Mouse (Mus musculus): ENCODE measurements at regions not wholly inside any gene's neighbourhood (a gene's known extent, or its start where the extent isn't known, plus 50 kb on each side); places are given as distances from the start of the nearest gene placed in this dataset.

DNA sequence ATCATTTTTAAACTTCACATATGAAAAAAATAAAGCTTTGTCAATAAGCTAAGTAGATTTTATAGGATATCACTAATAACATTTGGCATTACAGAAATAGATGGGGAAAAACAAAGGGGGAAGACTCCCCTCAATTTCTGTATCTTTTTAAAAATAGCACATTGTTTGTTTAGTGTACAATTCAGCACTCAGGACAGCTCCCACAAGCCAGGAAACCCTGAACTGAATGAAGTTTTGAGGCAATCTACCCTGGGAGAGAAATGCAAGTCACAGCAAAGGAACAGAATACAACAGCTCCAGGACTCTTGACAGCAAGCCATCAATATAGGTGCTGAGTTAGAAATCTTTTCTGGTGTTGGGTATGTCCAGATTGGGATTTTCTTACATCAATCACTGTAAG, 556.5 kb upstream of the Sel1l start:
- peak; percentile 9 for DNase-seq (ENCODE audit: low read depth, low spot score)
- H3K4me1 ChIP-seq (ENCODE audit: control insufficient read depth in 1 of 2, insufficient read depth in 2 of 2, low read length in 2 of 2) = no peaks in the 10 kb centered on the region
- H3K4me3 ChIP-seq (ENCODE audit: control insufficient read depth in 1 of 2, insufficient read depth in 1 of 2, low read depth in 2 of 2, low read length in 2 of 2) = no peak overlapping the region
- no peak overlapping the region for H3K27ac ChIP-seq (ENCODE audit: control insufficient read depth, low read depth, low read length)
- no peaks in the 10 kb centered on the region for H3K36me3 ChIP-seq (ENCODE audit: control insufficient read depth in 1 of 2, insufficient read depth in 2 of 2, low read length in 2 of 2)
- no peaks in the 10 kb centered on the region for H3K9me3 ChIP-seq (replicated peaks; ENCODE audit: insufficient read depth, low read length)
- no peaks in the 10 kb centered on the region for H3K27me3 ChIP-seq (ENCODE audit: control insufficient read depth in 1 of 2, insufficient read depth in 2 of 2, low read length in 2 of 2)
- TF ChIP-seq POLR2AphosphoS2 (IDR thresholded peaks at IDR 0.05; ENCODE audit: low read length) (no peak), ZKSCAN1 (IDR thresholded peaks at IDR 0.05; ENCODE audit: low read depth, low read length) (no peak), NELFE (IDR thresholded peaks at IDR 0.05; ENCODE audit: low read depth, low read length) (no peak), KAT2A (conservative IDR thresholded peaks at IDR 0.05; ENCODE audit: low read depth, low read length) (no peak), MYC (IDR thresholded peaks at IDR 0.05; ENCODE audit: low read depth, low read length) (no peak), MAFK (IDR thresholded peaks at IDR 0.05; ENCODE audit: borderline replicate concordance, low read depth, low read length) (no peak), USF1 (IDR thresholded peaks at IDR 0.05; ENCODE audit: low read depth, low read length) (no peak), E2F4 (IDR thresholded peaks at IDR 0.05; ENCODE audit: borderline replicate concordance, low read depth, low read length) (no peak), MAZ (IDR thresholded peaks at IDR 0.05; ENCODE audit: low read depth, low read length) (no peak), MXI1 (IDR thresholded peaks at IDR 0.05; ENCODE audit: low read depth, low read length) (no peak), ZNF384 (IDR thresholded peaks at IDR 0.05; ENCODE audit: low read depth, low read length) (no peak), ZC3H11A (IDR thresholded peaks at IDR 0.05; ENCODE audit: low read depth, low read length) (no peak), POLR2AphosphoS5 (IDR thresholded peaks at IDR 0.05; ENCODE audit: borderline replicate concordance, low read depth, low read length) (no peak), RCOR1 (IDR thresholded peaks at IDR 0.05; ENCODE audit: low read depth, low read length) (no peak), NRF1 (IDR thresholded peaks at IDR 0.05; ENCODE audit: insufficient read depth, low read depth, low read length, poor library complexity, severe bottlenecking) (no peak), MYB (IDR thresholded peaks at IDR 0.05; ENCODE audit: low read depth, low read length) (no peak)
- H3K79me2 ChIP-seq (ENCODE audit: control insufficient read depth, insufficient read depth, low read length, poor library complexity) = no peaks in the 10 kb centered on the region
- H3K9ac ChIP-seq (ENCODE audit: control insufficient read depth, low read depth, low read length, poor library complexity, severe bottlenecking) = no peak overlapping the region

DNA sequence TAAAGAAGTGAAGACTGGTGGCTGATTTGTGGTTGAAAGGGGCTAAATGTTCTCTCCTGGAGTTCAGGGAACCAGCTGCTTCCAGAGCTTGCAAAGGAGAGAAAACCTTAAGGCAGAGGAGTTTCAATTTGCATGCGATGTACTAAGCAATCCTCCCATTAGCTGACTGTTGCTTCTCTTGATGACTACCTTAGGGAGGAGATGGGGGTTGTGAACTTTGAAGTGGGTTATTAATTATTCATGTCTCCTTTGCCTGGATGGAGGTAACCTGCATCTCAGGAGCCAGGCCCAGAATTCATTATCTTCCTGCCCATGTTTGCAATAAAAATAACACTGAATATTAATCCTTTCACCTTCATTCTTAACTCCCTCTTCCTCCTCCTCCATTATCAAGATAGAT, 552.0 kb upstream of the Sel1l start:
- no peaks in the 10 kb centered on the region for H3K36me3 ChIP-seq (ENCODE audit: control insufficient read depth in 1 of 2, insufficient read depth in 2 of 2, low read length in 2 of 2)
- no peak overlapping the region for H3K27ac ChIP-seq (ENCODE audit: control insufficient read depth, low read depth, low read length)
- no peaks in the 10 kb centered on the region for H3K4me1 ChIP-seq (ENCODE audit: control insufficient read depth in 1 of 2, insufficient read depth in 2 of 2, low read length in 2 of 2)
- no peaks in the 10 kb centered on the region for H3K27me3 ChIP-seq (ENCODE audit: control insufficient read depth in 1 of 2, insufficient read depth in 2 of 2, low read length in 2 of 2)
- no peak for DNase-seq (ENCODE audit: low read depth, low spot score)
- no peaks in the 10 kb centered on the region for H3K79me2 ChIP-seq (ENCODE audit: control insufficient read depth, insufficient read depth, low read length, poor library complexity)
- no peak overlapping the region for H3K4me3 ChIP-seq (ENCODE audit: control insufficient read depth in 1 of 2, insufficient read depth in 1 of 2, low read depth in 2 of 2, low read length in 2 of 2)
- TF ChIP-seq SMC3 (IDR thresholded peaks at IDR 0.05; ENCODE audit: low read depth, low read length) = no peak
- H3K9me3 ChIP-seq (replicated peaks; ENCODE audit: insufficient read depth, low read length) = no peaks in the 10 kb centered on the region
- no peak overlapping the region for H3K9ac ChIP-seq (ENCODE audit: control insufficient read depth, low read depth, low read length, poor library complexity, severe bottlenecking)
